Mouse (Mus musculus) ZHBTc4 (cell line): Measurements from ENCODE around the gene Mast2.
A peak's percentile ranks its signal among the peaks of the same experiment; 100 is the strongest.

ENCODE experiments used
- DNase-seq: peaks from one replicate; pipeline ENCODE4 v3.0.0-alpha.2; 2011; ENCODE audit warnings: low read depth, low spot score

Gene Mast2

GRCm38 (mm10) chr4:116411401-116411800 is 52.6 kb downstream of the Mast2 start:
- DNase-seq: no peak

DNA sequence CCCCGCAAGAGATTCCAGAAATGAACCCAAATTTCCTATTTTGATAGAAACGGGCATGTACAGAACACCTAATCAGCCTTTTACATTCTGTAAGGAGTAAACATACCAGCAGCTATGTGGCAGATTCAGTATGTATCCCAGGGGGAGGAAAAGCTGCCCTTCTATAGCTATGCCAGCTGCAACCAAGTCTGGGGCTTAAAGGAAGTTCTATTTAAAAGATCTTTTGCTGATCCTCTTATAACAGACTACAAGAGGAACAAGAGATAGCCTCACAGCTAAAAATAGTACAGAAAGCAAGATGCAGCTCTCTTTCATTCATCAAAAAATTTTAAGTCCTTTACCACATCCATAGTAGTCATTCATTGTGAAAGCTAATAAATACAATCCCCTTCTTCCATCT is 57.3 kb downstream of the Mast2 start:
- DNase-seq: no peak

- DNase-seq: peak; percentile 6
Observed at GRCm38 (mm10) chr4:116405955-116406351, 58.0 kb downstream of the Mast2 start.

GRCm38 (mm10) chr4:116405276-116405954 is 58.6 kb downstream of the Mast2 start:
- DNase-seq: no peak

DNA sequence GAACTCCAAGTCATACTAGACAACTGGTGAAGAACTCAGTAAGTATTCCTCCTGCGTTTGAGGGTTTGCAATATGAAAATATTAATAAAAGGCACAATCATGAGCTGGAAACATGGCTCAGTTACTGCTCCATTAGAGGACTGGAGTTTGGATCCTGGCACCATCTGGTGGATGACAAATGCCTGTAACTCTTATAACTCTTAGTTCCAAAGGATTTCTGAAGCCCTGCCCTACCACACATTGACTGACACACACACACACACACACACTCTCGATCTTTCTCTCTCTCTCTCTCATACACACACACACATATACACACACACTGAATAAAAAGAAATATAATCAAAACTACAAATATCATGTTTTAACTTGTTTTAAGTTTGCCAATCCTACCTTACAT is 60.1 kb downstream of the Mast2 start:
- no peak for DNase-seq

- no peak for DNase-seq
Observed at GRCm38 (mm10) chr4:116402708-116403107, 61.3 kb downstream of the Mast2 start.

DNA sequence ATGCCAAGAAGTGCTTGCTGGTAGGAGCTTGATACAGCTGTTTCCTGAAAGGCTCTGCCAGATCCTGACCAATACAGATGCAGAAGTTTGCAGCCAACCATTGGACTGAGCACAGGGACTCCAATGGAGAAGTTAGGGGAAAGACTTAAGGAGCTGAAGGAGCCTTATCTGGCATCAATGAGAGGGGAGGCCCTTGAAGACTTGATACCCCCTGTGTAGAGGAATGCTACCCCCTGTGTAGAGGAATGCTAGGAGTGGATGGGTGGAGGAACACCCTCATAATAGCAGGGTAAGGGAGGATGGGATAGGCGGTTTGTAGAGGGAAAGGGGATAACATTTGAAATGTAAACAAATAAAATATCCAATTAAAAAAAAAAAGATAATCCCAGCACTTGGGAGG is 65.9 kb downstream of the Mast2 start:
- peak; percentile 82 for DNase-seq

- DNase-seq: no peak
Observed at GRCm38 (mm10) chr4:116377973-116378667, 85.9 kb downstream of the Mast2 start.

DNA sequence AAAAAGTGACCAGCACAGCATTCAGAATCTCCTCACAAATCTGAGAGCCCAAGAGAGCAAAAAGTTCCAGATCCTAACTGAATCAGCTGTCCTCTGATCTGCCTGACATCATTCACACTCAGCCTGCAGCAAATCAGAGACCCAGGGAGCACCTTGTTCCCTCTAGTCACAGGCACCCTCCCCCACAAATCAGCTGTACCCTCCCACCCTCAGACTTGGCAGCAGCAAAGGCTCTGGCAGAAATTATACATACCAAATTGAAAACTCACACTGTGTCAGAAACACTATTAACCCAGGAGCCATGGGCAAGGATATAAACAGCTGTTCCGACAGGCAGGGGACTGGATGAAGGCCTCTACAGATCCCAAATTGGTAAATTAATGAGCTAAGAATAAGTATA is 92.3 kb downstream of the Mast2 start:
- no peak for DNase-seq

GRCm38 (mm10) chr4:116358099-116358498 is 105.9 kb downstream of the Mast2 start:
- DNase-seq: peak; percentile 32

DNA sequence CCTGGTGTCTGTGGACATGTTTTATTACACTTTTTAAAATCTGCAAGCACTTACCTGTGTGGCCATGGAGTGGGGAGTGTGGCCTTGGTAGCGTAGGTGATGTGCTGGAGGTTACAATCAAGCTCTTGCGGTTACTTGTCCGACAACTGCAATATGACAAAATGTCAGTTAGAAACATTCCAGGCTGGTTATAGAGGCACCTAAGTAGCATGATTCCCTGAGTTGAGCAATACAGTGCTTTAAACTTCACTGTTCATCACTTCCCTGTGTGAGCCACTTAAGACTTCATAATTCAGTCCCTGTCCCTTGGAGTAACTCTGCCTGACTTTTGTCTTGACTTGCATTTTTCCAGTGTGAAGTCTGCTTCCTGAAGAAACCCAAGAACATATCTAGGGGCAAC is 111.1 kb downstream of the Mast2 start:
- no peak for DNase-seq

DNA sequence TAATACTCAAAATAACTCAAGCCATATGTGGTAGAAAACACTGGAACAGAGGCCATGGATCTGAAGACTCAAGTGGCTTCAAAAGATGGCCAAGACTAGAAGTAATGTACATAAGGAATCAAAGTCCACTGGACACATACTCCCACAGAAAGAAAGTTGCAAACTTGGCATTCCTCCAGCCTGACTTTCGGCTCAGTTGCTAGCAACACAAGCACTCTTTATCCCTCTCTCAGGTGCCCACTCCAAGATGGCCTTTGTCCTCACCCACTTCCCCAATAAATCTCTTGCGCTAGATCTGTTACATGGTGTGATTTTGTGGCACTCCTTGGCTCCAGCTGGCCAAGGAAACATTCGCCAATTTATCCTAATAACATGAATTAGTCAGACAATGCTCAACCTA is 111.5 kb downstream of the Mast2 start:
- no peak for DNase-seq

GRCm38 (mm10) chr4:116342119-116342518 is 121.9 kb downstream of the Mast2 start:
- peak; percentile 59 for DNase-seq

GRCm38 (mm10) chr4:116336294-116336693 is 127.7 kb downstream of the Mast2 start:
- peak; percentile 32 for DNase-seq

DNA sequence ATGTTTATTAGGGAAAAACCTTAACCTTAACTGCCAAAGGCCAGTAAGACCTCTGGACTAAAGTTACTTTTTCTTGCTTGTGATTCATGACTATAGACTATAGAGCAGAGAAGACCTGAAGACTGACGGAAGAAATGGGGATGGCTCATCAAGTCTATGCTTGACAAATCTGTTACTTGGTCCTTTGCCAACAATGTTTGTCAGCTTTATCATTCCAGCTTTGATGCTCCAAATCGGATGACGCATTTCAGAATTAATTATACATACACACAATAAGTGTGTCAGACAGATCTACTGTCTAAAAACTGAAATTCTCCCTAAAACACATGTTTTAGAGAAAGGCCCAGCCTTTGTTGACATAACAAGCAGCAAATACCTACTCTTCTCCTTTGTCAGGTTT is 134.7 kb downstream of the Mast2 start:
- no peak for DNase-seq

DNA sequence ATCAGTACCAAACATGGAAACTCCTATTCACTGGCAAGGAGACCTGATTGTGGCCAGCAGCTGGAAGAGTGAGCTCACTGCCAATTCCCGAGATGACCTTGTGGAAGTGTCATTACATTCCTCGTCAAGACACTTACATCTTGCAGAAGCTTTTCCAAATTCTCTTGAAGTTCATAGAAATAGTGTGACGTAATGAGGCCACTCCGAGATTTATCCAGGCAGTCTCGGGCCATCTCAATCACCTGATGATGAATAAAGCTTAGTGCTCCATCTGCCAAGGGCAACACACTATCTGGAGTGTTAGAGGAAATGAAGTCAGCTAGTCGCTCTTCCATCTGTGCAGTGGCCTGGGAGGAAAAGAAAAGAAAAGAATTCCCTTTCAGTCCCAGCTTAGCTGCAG is 141.9 kb downstream of the Mast2 start:
- DNase-seq: no peak

- DNase-seq: no peak
Observed at GRCm38 (mm10) chr4:116317575-116317974, 146.4 kb downstream of the Mast2 start.

GRCm38 (mm10) chr4:116304551-116304950 is 159.4 kb downstream of the Mast2 start:
- DNase-seq: no peak

GRCm38 (mm10) chr4:116300878-116301355 is 163.1 kb downstream of the Mast2 start:
- no peak for DNase-seq

DNA sequence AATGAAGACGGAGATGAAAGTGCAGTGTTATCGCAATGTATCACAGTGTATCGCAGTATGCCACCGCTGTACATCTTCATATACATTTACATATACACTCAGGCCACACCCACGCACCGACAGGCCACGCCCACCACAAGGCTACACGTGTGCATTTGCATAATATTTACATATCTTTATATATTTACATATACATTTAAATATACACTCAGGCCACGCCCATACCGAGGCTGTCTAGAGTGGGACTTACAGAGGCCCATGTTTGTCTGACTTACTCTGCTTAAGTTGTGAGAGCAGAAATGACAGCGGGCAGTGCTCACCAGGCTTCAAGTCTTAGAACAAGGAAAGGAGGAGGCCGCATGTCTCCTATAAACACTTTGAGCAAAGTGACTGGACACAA is 170.7 kb downstream of the Mast2 start:
- peak; percentile 73 for DNase-seq

DNA sequence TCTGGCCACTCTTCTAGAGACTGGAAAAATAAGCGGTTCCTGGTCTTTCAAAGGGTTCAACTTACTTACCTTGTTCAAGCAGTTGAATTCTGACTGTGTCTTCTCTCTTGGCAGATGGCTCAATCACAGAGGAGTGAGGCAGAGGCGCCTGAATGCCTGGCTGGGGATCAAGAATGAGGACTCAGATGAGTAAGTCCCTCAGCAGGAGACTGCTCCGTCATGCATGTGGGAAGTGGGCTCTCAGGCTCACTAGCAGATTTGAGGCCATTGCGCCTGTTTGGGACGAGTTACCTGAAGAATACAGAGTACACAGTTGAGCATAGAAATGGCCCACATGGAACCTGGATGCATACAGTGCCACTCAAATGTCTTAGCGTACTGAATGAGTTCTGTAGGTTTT is 172.4 kb downstream of the Mast2 start:
- DNase-seq: no peak

DNA sequence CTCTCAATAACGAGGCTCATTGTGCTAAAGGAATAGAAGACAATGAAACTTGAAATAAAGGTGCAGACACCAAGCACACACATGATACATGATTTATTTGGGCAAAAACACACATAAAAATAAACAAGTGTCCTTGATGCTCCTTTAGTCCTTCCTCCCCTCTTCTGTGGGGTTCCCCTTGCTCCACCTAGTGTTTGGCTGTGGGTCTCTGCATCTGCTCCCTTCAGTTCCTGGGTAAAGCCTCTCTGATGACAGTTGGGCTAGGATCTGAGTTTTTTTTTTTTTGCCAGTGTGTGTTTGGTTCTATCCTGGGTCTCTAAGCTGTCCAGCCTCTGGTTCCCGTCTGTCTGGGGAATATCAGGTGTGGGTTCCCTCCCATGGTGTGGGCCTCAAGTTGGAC is 181.8 kb downstream of the Mast2 start:
- DNase-seq: no peak

- no peak for DNase-seq
Observed at GRCm38 (mm10) chr4:116268220-116268619, 195.8 kb downstream of the Mast2 start.
